Mouse (Mus musculus) small intestine, adult 2 months (tissue): Measurements from ENCODE around the gene Serpina6. TPM values are rescaled to one million over a fixed set of nuclear protein-coding genes. Genes with fewer than 3 reads are reported as not detected.

Experiments
- H3K27ac ChIP-seq: fragments of 200-500 bp; 2 replicates; pipeline ENCODE4 v1.5.1; 2012; ENCODE audit warnings: low read depth, low read length, control low read depth, inconsistent platforms; ENCODE audit not compliant: insufficient read depth
- H3K27me3 ChIP-seq: fragments of 200-500 bp; 2 replicates; pipeline ENCODE4 v1.6.1; 2012; ENCODE audit warnings: mild to moderate bottlenecking, moderate library complexity, low read length, inconsistent platforms; ENCODE audit not compliant: control insufficient read depth, insufficient read depth
- H3K36me3 ChIP-seq: fragments of 200-500 bp; 2 replicates; pipeline ENCODE4 v1.6.1; 2012; ENCODE audit warnings: mild to moderate bottlenecking, low read length, control low read depth, inconsistent platforms; ENCODE audit not compliant: control insufficient read depth, insufficient read depth
- H3K4me1 ChIP-seq: fragments of 200-500 bp; 2 replicates; pipeline ENCODE4 v1.6.1; 2012; ENCODE audit warnings: low read length, inconsistent platforms, mixed read lengths; ENCODE audit not compliant: control insufficient read depth, insufficient read depth, insufficient read length
- H3K4me3 ChIP-seq: fragments of 200-500 bp; 2 replicates; pipeline ENCODE4 v1.5.1; 2012; ENCODE audit warnings: low read depth, mild to moderate bottlenecking, control low read depth, inconsistent platforms, low read length, moderate library complexity
- CTCF ChIP-seq: fragments of 200-500 bp; IDR thresholded peaks from 2 replicates; pipeline ENCODE4 v1.5.1; 2012; ENCODE audit warnings: low read depth, mild to moderate bottlenecking, control low read depth, inconsistent platforms, low read length, moderate library complexity, mixed read lengths; ENCODE audit not compliant: insufficient replicate concordance, insufficient read length; ENCODE audit errors: extremely low read depth
- POLR2A ChIP-seq: fragments of 200-500 bp; IDR thresholded peaks from 2 replicates; pipeline ENCODE4 v1.6.1; 2012; ENCODE audit warnings: low read depth, mild to moderate bottlenecking, control low read depth, inconsistent platforms, low read length, moderate library complexity
- WGBS: fragments of 180-500 bp; shearing (Covaris S2); methylation state at CpG from one replicate; pipeline ENCODE4 v1.1.7; 2018; 5-methylcytosine and 5-hydroxymethylcytosine counted together
- polyA plus RNA-seq: library from polyadenylated mRNA; depleted of rRNA; stranded (reverse); fragments of >200 nt; gene quantifications from 2 replicates; pipeline ENCODE4 v1.2.3, GENCODE M21; 2012; rRNA removed

Gene Serpina6
- polyA plus RNA-seq, 1 experiment: not detected

- Histone ChIP-seq H3K4me1 (no peaks in the 10 kb centered on the region), H3K27me3 (no peaks in the 10 kb centered on the region), H3K36me3 (no peaks in the 10 kb centered on the region), H3K27ac (no peak overlapping the region), H3K4me3 (no peak overlapping the region)
- no peak for TF ChIP-seq POLR2A
- TF ChIP-seq CTCF: no peak
- WGBS: 81% methylated on average over 2 of the region's 2 CpGs
Observed at GRCm38 (mm10) chr12:103634430-103634829, 22.6 kb downstream of the Serpina6 start.

GRCm38 (mm10) chr12:103631203-103631612 is 25.8 kb downstream of the Serpina6 start, which contains the start of gene Serpina10:
Serpina10 (minus strand) TSS chr12:103631444.
- no peaks in the 10 kb centered on the region for H3K27me3 ChIP-seq
- H3K36me3 ChIP-seq: no peaks in the 10 kb centered on the region
- H3K4me3 ChIP-seq: no peak within 1 kb of the TSS
- TF ChIP-seq CTCF: no peak
- no peak for TF ChIP-seq POLR2A
- no peaks in the 10 kb centered on the region for H3K4me1 ChIP-seq
- 52% methylated on average over 3 of the region's 3 CpGs for WGBS
- H3K27ac ChIP-seq: no peak within 1 kb of the TSS

DNA sequence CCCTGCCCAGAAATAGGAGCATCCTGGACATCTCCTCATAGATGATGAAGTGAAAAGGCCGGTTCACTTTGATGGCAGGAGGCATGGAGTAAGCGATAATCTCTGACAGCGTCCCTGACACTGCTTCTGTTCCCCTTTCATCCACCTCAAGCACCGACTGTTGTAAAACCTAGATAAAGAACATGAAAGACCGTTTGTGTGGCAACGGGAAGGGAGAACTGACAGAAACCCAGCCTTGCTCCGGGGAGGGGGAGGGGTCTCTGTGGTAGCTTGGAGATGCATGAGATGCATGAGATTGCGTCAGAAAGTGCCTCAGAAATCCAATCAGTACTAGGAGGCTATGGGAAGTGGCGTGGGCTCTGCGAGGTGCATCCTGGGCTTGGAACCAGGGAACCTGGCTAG is 40.2 kb downstream of the Serpina6 start:
- WGBS: 32% methylated on average over 10 of the region's 10 CpGs
- H3K27ac ChIP-seq: no peak overlapping the region
- no peak for TF ChIP-seq CTCF
- no peak for TF ChIP-seq POLR2A
- no peaks in the 10 kb centered on the region for H3K4me1 ChIP-seq
- no peaks in the 10 kb centered on the region for H3K27me3 ChIP-seq
- no peak overlapping the region for H3K4me3 ChIP-seq
- H3K36me3 ChIP-seq: no peaks in the 10 kb centered on the region

- Histone ChIP-seq H3K27me3 (no peaks in the 10 kb centered on the region), H3K4me3 (no peak overlapping the region), H3K4me1 (no peaks in the 10 kb centered on the region), H3K27ac (no peak overlapping the region), H3K36me3 (no peaks in the 10 kb centered on the region)
- WGBS: 43% methylated on average over 4 of the region's 4 CpGs
- no peak for TF ChIP-seq POLR2A
- TF ChIP-seq CTCF: no peak
Observed at GRCm38 (mm10) chr12:103615734-103616133, 41.3 kb downstream of the Serpina6 start.

DNA sequence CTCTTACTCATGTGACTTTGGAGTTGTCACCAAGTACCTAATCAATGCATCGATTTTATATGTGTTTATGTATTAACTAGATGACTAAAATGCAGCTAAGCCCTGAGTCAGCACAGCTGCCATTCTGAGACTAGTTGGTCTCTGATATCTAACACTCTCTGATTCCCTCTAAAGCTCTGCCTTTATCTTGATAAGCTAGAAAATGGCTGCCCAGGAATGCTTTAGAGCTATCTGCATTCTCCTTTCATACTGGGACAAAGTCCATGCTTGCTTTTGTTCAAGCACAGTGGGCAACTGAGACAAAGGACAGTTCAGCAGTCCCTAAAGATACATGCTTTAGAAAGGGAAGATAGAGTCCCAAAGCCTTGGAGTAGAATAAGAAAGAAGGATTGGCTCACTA is 41.9 kb downstream of the Serpina6 start:
- H3K36me3 ChIP-seq: no peaks in the 10 kb centered on the region
- WGBS: 59% methylated on average over 1 of the region's 1 CpGs
- H3K4me1 ChIP-seq: no peaks in the 10 kb centered on the region
- no peak overlapping the region for H3K27ac ChIP-seq
- TF ChIP-seq POLR2A: no peak
- no peak for TF ChIP-seq CTCF
- no peaks in the 10 kb centered on the region for H3K27me3 ChIP-seq
- H3K4me3 ChIP-seq: no peak overlapping the region

GRCm38 (mm10) chr12:103601839-103602238 is 55.2 kb downstream of the Serpina6 start:
- H3K4me1 ChIP-seq: no peaks in the 10 kb centered on the region
- H3K4me3 ChIP-seq: no peak overlapping the region
- H3K27me3 ChIP-seq: 0 out of 2 replicates have a peak, but pooled peaks cover 2% of the 10 kb centered on the region
- no peak overlapping the region for H3K27ac ChIP-seq
- TF ChIP-seq POLR2A (no peak), CTCF (no peak)
- 86% methylated on average over 3 of the region's 3 CpGs for WGBS
- H3K36me3 ChIP-seq: no peaks in the 10 kb centered on the region

DNA sequence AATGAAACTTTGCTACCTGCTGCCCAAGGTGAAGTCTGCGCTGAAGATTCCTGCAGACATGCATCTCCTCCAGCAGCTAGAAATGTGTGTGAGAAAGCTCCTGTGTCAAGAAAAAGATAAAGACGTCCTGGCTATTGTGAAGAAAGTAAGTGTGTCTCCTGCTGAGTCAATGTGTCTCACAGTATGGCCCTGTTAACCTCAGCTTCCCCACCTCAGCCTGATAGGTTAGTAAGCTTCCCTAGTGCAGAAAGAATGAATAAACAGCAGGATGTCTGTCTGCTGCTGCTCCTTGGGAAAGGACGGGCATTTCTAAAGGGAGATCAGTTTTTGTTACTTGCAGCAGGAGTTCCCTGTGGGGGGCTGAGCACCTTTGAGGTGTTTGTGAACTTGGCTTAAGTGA is 56.6 kb downstream of the Serpina6 start:
- TF ChIP-seq CTCF (no peak), POLR2A (no peak)
- Histone ChIP-seq H3K4me3 (no peak overlapping the region), H3K4me1 (no peaks in the 10 kb centered on the region), H3K27ac (no peak overlapping the region), H3K36me3 (no peaks in the 10 kb centered on the region), H3K27me3 (0 out of 2 replicates have a peak, but pooled peaks cover 2% of the 10 kb centered on the region)
- 70% methylated on average over 3 of the region's 3 CpGs for WGBS

DNA sequence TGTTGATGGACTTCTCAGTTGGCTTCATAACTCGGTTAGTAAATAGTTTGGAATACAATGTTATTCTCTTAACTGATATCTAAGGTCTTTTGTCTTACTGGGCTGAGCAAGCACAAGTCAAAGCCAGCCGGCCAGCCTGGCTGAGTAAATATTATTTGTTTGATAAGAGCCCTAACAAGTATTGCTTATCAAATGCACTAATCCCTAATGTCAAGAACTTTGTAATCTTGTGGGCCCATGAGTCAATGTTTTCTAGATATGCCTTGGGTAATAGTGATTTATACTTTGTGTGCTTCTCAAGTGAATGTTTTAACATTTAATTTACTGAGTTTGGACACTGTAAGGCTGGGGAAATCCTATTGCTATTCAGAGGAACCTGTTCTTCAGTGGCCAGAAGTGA is 58.6 kb downstream of the Serpina6 start:
- Histone ChIP-seq H3K27ac (no peak overlapping the region), H3K27me3 (0 out of 2 replicates have a peak, but pooled peaks cover 2% of the 10 kb centered on the region), H3K4me1 (no peaks in the 10 kb centered on the region), H3K4me3 (no peak overlapping the region), H3K36me3 (no peaks in the 10 kb centered on the region)
- TF ChIP-seq CTCF (no peak), POLR2A (no peak)
- 16% methylated on average over 2 of the region's 2 CpGs for WGBS

Other genes with a start within 250 kb of the Serpina6 start
- gene 9330161L09Rik, start 249.4 kb downstream of the Serpina6 start, polyA plus RNA-seq: 0.39 and 0.42 TPM in 2 replicates
- gene Ddx24, start 231.4 kb downstream of the Serpina6 start, polyA plus RNA-seq: 12.5 and 21.8 TPM in 2 replicates
- gene Ifi27, start 223.0 kb downstream of the Serpina6 start, polyA plus RNA-seq: 96.5 and 170 TPM in 2 replicates
- gene Ifi27l2a, start 213.5 kb downstream of the Serpina6 start, polyA plus RNA-seq: 286 and 307 TPM in 2 replicates
- 652 and 1,447 TPM in 2 replicates for gene Ifi27l2b, start 200.0 kb downstream of the Serpina6 start, polyA plus RNA-seq
- gene Ppp4r4, start 124.9 kb downstream of the Serpina6 start, polyA plus RNA-seq: 0.06 and 0.24 TPM in 2 replicates
- gene Serpina10, start 25.8 kb downstream of the Serpina6 start, polyA plus RNA-seq: 0.25 TPM in 1 of 2 replicates, not detected in the other
- gene Serpina16, start 18.9 kb upstream of the Serpina6 start, polyA plus RNA-seq: not detected in 2 replicates
- 0.44 TPM in 1 of 2 replicates, not detected in the other for gene Serpina1f, start 38.3 kb upstream of the Serpina6 start, polyA plus RNA-seq
- gene Serpina1d, start 116.4 kb upstream of the Serpina6 start, polyA plus RNA-seq: not detected in 2 replicates
- gene Serpina1b, start 173.2 kb upstream of the Serpina6 start, polyA plus RNA-seq: 1.2 and 7.9 TPM in 2 replicates
- gene Serpina1a, start 206.3 kb upstream of the Serpina6 start, polyA plus RNA-seq: 0.48 and 0.90 TPM in 2 replicates
- gene Serpina1c, start 247.7 kb upstream of the Serpina6 start, polyA plus RNA-seq: 0.20 and 0.84 TPM in 2 replicates